Mouse (Mus musculus): Measurements from ENCODE around the gene Nasp. TPM values are rescaled to one million over a fixed set of nuclear protein-coding genes. Genes with fewer than 3 reads are reported as not detected.
"Not testable (repeated sequence)": the region's sequence is repeated elsewhere in the genome, so short reads cannot be mapped to it uniquely, and the experiment has no call there.

Nasp gene
- 116 and 121 TPM in 2 replicates for polyA plus RNA-seq (2016; fragmentation: Nextera tagmentation; extraction: Ambion mirVana)

DNA sequence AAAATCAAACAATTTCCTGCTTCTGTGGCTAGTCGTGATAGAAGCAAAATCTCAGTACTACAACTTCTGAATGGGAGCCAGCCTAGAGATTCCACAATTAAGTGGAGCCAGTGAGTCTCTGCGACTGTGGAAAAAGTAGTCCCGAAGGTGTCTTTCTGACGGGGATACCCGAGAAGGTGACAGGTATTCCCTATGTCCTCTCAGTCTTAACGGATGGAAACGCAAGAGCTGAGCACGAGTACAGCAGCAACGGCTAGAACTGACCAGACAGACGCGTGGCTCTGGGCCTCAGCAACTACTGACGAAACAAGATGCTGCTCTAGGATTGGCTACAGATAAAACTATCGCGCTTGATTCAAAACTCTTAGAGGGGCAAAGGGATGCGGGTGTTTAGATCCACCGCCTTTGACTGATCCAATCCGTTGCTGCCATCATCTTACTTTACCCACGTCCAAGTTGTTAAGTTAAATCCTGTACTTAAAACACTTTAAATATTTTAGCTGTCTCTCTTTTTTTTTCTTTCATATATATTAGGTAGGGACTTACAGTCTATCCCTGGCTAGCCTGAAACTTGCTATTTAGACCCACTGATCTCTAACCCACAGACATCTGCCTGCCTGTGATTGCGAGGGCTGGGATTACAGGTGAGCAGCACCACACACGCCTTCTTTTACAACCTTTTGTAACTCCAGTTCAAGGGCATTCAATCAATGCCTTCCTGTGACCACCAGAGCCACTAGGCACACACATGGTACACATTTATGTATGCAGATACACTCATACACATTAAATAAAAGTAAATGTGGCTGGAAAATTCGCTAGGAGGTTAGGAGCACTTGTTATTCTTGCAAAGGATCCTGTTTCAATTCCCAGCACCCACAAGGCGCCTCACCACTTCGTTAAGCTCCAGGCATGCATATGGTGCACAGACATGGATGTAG is at the start of gene Nasp:
TSS of gene Nasp (minus strand) at position 220 of the 941 bp plus-strand sequence.
- H3K9me3 ChIP-seq (replicated peaks), result no peaks in the 10 kb centered on the region

GRCm38 (mm10) chr4:116676027-116676426 is 48.3 kb upstream of the Nasp start:
- Histone ChIP-seq H3K4me2 (no peak overlapping the region), H3K4me3 (no peak overlapping the region), H3K4me1 (replicated peaks) (no peaks in the 10 kb centered on the region), H3K36me3 (no peaks in the 10 kb centered on the region), H3K9me3 (replicated peaks) (no peaks in the 10 kb centered on the region), H3K27ac (ENCODE audit: poor library complexity, severe bottlenecking) (no peak overlapping the region), H3K27me3 (replicated peaks) (no peaks in the 10 kb centered on the region), H3K9ac (no peak overlapping the region)
- no peak for ATAC-seq (ENCODE audit: insufficient number of reproducible peaks, low FRiP score)
- WGBS, result 84% methylated on average over 3 of the region's 3 CpGs

More for the DNA sequence above, at the start of gene Nasp:
- peak within 1 kb of the TSS; percentile 98 for H3K9ac ChIP-seq
- H3K4me1 ChIP-seq (replicated peaks), result peaks cover 14% of the 10 kb centered on the region
- peak within 1 kb of the TSS; percentile 99 for H3K27ac ChIP-seq (ENCODE audit: poor library complexity, severe bottlenecking)
- WGBS, result 7% methylated on average over 23 of the region's 23 CpGs
- peaks cover 21% of the 10 kb centered on the region for H3K36me3 ChIP-seq
- peak within 1 kb of the TSS; percentile 88 for H3K4me2 ChIP-seq
- ATAC-seq (ENCODE audit: insufficient number of reproducible peaks, low FRiP score), result peak; percentile 88
- peak within 1 kb of the TSS; percentile 99 for H3K4me3 ChIP-seq
- H3K27me3 ChIP-seq (replicated peaks), result no peaks in the 10 kb centered on the region

DNA sequence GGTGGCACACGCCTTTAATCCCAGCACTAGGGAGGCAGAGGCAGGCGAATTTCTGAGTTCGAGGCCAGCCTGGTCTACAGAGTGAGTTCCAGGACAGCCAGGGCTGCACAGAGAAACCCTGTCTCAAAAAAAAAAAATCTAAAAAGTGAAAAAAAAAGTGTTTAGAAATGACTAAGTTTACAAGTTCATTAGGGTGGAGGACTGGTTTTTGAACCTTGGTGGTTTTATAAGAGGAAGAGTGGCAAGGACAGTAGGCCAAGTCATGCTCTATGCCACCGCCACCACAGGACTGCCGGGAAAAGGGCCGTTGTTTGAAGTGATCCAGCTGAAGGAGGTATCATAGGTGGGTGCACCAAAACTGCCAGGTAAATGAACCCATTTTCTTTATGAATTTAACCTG is 47.0 kb upstream of the Nasp start:
- not testable (repeated sequence) for H3K4me1 ChIP-seq (replicated peaks); H3K36me3 ChIP-seq; ATAC-seq (ENCODE audit: insufficient number of reproducible peaks, low FRiP score); H3K9ac ChIP-seq; H3K27me3 ChIP-seq (replicated peaks); H3K27ac ChIP-seq (ENCODE audit: poor library complexity, severe bottlenecking); H3K4me2 ChIP-seq; H3K9me3 ChIP-seq (replicated peaks); H3K4me3 ChIP-seq
- 85% methylated on average over 6 of the region's 6 CpGs for WGBS

GRCm38 (mm10) chr4:116672785-116673184 is 45.0 kb upstream of the Nasp start:
- 47% methylated on average over 2 of the region's 2 CpGs for WGBS
- H3K27me3 ChIP-seq (replicated peaks), result no peaks in the 10 kb centered on the region
- no peak for ATAC-seq (ENCODE audit: insufficient number of reproducible peaks, low FRiP score)

GRCm38 (mm10) chr4:116669291-116669690 is 41.5 kb upstream of the Nasp start:
- Histone ChIP-seq H3K4me3 (no peak overlapping the region), H3K27ac (ENCODE audit: poor library complexity, severe bottlenecking) (no peak overlapping the region), H3K4me1 (replicated peaks) (no peaks in the 10 kb centered on the region), H3K4me2 (no peak overlapping the region), H3K9me3 (replicated peaks) (no peaks in the 10 kb centered on the region), H3K27me3 (replicated peaks) (no peaks in the 10 kb centered on the region), H3K9ac (no peak overlapping the region), H3K36me3 (no peaks in the 10 kb centered on the region)
- no peak for ATAC-seq (ENCODE audit: insufficient number of reproducible peaks, low FRiP score)
- WGBS, result 73% methylated on average over 2 of the region's 2 CpGs

More at GRCm38 (mm10) chr4:116672785-116673184, 45.0 kb upstream of the Nasp start:
- no peak overlapping the region for H3K9ac ChIP-seq
- no peaks in the 10 kb centered on the region for H3K36me3 ChIP-seq
- H3K9me3 ChIP-seq (replicated peaks), result no peaks in the 10 kb centered on the region
- H3K4me2 ChIP-seq, result no peak overlapping the region
- H3K4me3 ChIP-seq, result no peak overlapping the region
- H3K27ac ChIP-seq (ENCODE audit: poor library complexity, severe bottlenecking), result no peak overlapping the region
- no peaks in the 10 kb centered on the region for H3K4me1 ChIP-seq (replicated peaks)

DNA sequence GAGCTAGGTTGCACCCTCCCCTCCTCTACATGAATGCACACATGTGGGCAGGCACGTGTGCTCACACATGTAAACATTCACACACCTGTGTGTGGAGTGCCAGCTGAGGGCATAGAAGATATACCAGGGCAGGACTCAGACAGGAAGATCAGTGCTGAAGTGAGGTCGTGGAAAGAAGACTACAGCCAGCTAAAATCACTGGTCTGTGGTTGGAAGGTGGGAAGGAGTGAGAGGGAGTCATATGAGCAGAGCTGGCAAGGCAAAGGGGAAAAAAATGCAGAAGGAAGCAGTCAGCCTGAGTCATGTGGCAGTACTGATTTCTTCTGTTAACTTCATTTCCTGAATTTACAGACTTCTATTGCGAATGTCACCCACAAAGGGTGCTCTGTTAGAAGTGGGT is 40.4 kb upstream of the Nasp start:
- Histone ChIP-seq H3K9ac (no peak overlapping the region), H3K4me2 (no peak overlapping the region), H3K9me3 (replicated peaks) (no peaks in the 10 kb centered on the region), H3K27ac (ENCODE audit: poor library complexity, severe bottlenecking) (no peak overlapping the region), H3K4me3 (no peak overlapping the region), H3K4me1 (replicated peaks) (no peaks in the 10 kb centered on the region), H3K36me3 (no peaks in the 10 kb centered on the region), H3K27me3 (replicated peaks) (no peaks in the 10 kb centered on the region)
- WGBS, result 45% methylated on average over 3 of the region's 3 CpGs
- no peak for ATAC-seq (ENCODE audit: insufficient number of reproducible peaks, low FRiP score)

DNA sequence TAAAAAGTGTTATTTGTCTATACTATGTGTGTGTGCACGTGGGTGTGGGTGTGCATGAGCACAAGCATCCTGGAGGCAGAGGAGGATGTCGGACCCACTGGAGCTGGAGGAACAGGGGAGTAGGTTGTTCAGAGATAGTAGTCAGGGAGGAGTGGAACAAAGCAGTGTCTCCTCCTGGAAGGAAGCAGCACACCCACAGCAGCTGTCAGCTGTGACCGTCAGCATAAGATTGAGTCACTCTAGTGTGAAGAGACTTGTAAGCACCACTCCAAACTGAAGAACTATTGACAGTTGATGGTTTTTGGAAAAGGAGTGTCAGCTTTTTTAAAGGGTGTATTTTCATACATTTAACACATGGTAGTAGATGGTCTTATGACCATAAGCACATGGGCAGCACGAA is 38.9 kb upstream of the Nasp start:
- no peak overlapping the region for H3K4me3 ChIP-seq
- no peaks in the 10 kb centered on the region for H3K27me3 ChIP-seq (replicated peaks)
- no peaks in the 10 kb centered on the region for H3K9me3 ChIP-seq (replicated peaks)
- no peak overlapping the region for H3K27ac ChIP-seq (ENCODE audit: poor library complexity, severe bottlenecking)
- no peaks in the 10 kb centered on the region for H3K4me1 ChIP-seq (replicated peaks)
- no peak overlapping the region for H3K4me2 ChIP-seq
- ATAC-seq (ENCODE audit: insufficient number of reproducible peaks, low FRiP score), result no peak
- 49% methylated on average over 4 of the region's 4 CpGs for WGBS
- H3K36me3 ChIP-seq, result no peaks in the 10 kb centered on the region
- no peak overlapping the region for H3K9ac ChIP-seq

DNA sequence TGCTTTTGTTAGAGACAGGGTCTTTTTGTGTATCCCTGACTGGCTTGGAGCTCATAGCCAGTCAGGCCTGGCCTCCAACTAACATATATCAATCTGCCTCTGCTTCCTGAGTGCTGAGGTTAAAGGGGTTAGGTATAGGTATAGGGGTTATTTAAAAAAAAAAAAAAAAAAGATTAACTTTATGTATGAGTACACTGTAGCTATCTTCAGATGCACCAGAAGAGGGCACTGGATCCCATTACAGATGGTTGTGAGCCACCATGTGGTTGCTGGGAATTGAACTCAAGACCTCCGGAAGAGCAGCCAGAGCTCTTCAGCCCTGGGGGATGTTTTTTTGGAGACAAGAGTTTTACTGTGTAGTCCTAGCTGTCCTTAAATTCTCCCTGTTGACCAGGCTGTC is 34.3 kb upstream of the Nasp start:
- Histone ChIP-seq H3K27me3 (replicated peaks) (no peaks in the 10 kb centered on the region), H3K27ac (ENCODE audit: poor library complexity, severe bottlenecking) (no peak overlapping the region), H3K4me1 (replicated peaks) (no peaks in the 10 kb centered on the region), H3K9ac (no peak overlapping the region), H3K4me3 (no peak overlapping the region), H3K9me3 (replicated peaks) (no peaks in the 10 kb centered on the region), H3K4me2 (no peak overlapping the region), H3K36me3 (no peaks in the 10 kb centered on the region)
- ATAC-seq (ENCODE audit: insufficient number of reproducible peaks, low FRiP score), result no peak
- WGBS, result 87% methylated on average over 1 of the region's 1 CpGs

DNA sequence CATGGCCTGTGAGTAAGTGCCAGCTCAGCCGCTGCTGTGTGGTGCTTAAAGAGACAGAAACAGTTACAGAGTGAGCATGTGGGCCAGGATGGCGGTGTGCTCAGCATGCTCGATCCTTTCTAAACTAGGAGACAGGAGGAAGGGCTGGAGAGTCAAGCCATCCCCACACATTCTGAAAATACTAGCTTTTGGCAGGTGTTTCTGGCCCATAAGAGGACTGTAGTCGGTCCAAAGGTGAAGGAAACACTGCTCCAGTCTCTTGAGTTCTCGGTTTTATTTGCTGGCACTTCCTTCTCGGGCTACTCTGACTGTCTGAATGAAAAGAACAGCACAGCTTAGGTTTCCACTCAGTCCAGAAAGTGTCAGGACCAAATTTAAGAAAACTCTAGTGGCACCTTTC is 33.1 kb upstream of the Nasp start:
- Histone ChIP-seq H3K4me2 (no peak overlapping the region), H3K27ac (ENCODE audit: poor library complexity, severe bottlenecking) (no peak overlapping the region), H3K27me3 (replicated peaks) (no peaks in the 10 kb centered on the region), H3K9ac (no peak overlapping the region), H3K9me3 (replicated peaks) (no peaks in the 10 kb centered on the region), H3K4me3 (no peak overlapping the region), H3K36me3 (no peaks in the 10 kb centered on the region), H3K4me1 (replicated peaks) (0 out of 2 replicates have a peak, but pooled peaks cover under 1% of the 10 kb centered on the region)
- WGBS, result 72% methylated on average over 6 of the region's 6 CpGs
- ATAC-seq (ENCODE audit: insufficient number of reproducible peaks, low FRiP score), result no peak

DNA sequence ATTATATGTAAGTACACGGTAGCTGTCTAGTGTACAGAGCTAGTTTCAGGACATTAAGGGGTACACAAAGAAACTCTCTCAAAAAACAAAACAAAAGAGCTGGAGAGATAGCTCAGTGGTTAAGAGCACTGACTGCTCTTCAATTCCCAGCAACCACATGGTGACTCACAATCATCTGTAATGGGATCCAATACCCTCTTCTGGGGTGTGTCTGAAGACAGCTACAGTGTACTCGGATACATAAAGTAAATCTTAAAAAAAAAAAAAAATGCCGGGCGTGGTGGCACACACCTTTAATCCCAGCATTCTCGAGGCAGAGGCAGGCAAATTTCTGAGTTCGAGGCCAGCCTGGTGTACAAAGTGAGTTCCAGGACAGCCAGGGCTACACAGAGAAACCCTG is 32.2 kb upstream of the Nasp start:
- 87% methylated on average over 6 of the region's 6 CpGs for WGBS
- H3K4me2 ChIP-seq; H3K9ac ChIP-seq; H3K36me3 ChIP-seq; H3K4me3 ChIP-seq; H3K27me3 ChIP-seq (replicated peaks); ATAC-seq (ENCODE audit: insufficient number of reproducible peaks, low FRiP score); H3K4me1 ChIP-seq (replicated peaks); H3K9me3 ChIP-seq (replicated peaks); H3K27ac ChIP-seq (ENCODE audit: poor library complexity, severe bottlenecking): not testable (repeated sequence)

- no peaks in the 10 kb centered on the region for H3K36me3 ChIP-seq
- H3K9ac ChIP-seq, result no peak overlapping the region
- no peaks in the 10 kb centered on the region for H3K27me3 ChIP-seq (replicated peaks)
- no peak overlapping the region for H3K4me3 ChIP-seq
- ATAC-seq (ENCODE audit: insufficient number of reproducible peaks, low FRiP score), result no peak
- no peak overlapping the region for H3K27ac ChIP-seq (ENCODE audit: poor library complexity, severe bottlenecking)
- no peaks in the 10 kb centered on the region for H3K9me3 ChIP-seq (replicated peaks)
- no peak overlapping the region for H3K4me2 ChIP-seq
- H3K4me1 ChIP-seq (replicated peaks), result 0 out of 2 replicates have a peak, but pooled peaks cover 3% of the 10 kb centered on the region
- 77% methylated on average over 2 of the region's 2 CpGs for WGBS
Measured at GRCm38 (mm10) chr4:116659474-116659873, 31.7 kb upstream of the Nasp start.

Measured in heart, embryonic 12.5 days (tissue).